Mouse (Mus musculus) gastrocnemius, postnatal 36 days (tissue): Measurements from ENCODE around the gene Nkx2-5. TPM values are rescaled to one million over a fixed set of nuclear protein-coding genes. Genes with fewer than 3 reads are reported as not detected.

Experiments
- DNase-seq, 2 experiments: peaks; one replicate each; pipeline ENCODE4 v3.0.0; 2022
- intact Hi-C: fragments of 180-260 bp; cut with DNase I; formaldehyde crosslinking; loops from one replicate; pipeline ENCODE4 v1.15.1; 2025
- total RNA-seq, 2 experiments: library from RNA; stranded (reverse); gene quantifications; 2 replicates each; pipeline ENCODE4 v1.2.3; 2021

Nkx2-5 gene
- total RNA-seq, 2 experiments from 2014 or later: not detected

DNA sequence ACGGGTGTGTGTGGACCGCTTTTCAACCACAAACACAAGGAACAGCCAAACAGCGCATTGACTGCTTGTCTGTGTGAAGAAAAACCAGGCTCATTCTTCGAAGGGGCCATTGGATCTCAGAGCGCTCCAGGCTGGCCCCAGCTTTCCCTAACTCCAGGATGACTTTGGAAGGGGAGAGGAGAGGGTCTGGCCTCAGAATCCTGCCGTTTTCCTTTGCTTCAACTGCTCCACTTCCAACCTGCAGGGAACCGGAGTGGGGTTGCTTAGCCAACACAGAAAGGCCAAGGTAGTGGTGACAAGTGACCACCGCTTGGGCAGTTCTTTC is 6.3 kb upstream of the Nkx2-5 start:
- no peak for DNase-seq
- intact Hi-C loops: no loop called here

DNA sequence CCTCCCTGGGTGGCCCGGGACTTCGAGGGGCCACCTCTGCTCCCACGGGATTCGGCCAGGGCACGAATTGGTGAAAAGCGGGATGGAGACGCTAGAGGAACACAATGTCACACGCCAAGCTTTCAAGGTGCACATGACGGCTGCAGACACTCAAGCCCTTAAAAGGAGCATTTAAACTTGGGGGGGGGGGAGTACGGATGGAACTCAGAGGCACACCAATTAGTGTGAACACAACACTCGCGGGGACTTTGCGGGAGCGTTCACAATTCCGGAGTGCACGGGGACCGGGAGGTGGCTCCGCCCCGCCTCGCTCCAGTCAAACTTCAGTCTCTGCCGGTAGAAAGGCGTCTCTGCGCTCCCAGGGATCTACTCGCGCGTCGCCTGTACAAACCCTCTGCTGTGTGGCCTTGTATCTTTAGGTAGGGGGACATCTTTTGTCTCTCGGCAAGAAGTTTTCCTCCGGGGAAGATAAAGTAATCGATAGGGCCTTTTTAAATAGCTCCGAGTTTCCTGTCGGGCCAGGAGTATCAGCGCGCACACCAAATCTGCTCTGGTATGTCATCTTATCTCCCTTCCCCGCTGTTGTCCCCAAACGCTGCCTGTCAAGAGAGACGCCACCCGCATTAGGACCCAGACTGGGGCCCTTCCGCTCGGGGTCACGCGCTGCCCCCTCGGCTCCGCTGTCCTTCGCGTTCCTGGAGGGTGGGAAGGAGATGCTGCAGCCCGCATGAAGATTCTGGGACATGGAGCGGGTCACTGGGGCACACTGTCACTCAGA is 5.7 kb upstream of the Nkx2-5 start:
- no peak for DNase-seq
- intact Hi-C loops: no loop called here

DNA sequence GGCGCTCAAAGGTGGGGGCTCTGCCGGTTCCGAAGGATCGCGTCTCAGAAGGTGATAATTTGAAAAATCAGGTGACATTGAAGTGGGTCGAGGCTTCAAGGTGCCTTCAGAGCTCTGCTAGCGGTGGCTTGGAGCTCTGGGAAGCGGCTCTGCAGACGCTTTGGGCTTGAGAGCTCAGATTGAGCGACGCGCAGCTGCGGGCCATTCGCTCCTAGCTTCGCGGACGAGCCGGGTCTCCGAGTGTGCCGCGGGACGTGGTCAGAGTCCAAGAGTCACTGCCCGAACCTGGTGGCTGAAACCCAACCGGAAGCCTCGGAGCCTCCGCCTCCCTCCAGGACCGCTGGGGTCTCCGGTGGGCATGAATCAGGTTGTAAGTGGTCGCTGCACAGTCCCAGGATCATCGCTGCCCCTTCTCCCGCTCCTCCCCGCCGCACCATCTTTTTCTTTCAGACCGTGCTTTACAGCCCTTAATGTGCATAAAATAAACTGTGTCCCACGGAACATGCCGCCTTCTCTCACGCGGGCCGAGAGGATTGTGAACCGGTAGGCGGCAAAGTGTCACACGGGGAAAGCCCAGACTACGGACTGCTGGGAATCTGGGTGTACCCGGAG is 5.0 kb upstream of the Nkx2-5 start:
- no peak for DNase-seq
- intact Hi-C loops: no loop called here

DNA sequence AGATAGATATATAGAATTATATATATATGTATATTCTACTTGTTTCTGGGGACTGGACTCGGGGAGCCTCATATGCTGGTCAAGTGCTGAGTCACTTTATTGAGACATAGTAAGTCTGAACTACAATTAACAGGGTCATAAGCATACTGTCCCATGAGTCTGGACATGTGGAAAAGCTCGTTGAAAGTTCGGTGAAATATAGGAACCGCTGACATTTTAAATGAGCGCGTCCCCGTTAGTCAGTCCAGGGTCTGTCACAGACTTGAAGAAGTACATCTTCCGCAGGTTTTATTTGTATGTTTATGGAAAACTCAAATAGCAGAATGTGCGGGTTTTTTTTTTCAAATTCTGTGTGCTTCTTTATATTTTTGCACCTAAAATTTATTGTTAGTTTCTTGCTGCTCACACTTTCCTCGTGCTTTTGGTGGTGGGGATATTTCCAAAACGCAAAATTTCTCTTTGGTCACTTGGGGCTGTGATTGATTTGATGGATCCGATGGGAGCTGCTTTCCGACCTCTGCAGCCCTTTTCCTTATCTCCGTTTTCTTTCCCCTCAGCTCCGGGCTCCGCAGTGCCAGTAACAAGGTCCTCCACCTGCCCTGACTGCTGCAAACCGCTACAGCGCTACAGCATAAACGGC is 4.4 kb upstream of the Nkx2-5 start:
- no peak for DNase-seq
- intact Hi-C loops: no loop called here

DNA sequence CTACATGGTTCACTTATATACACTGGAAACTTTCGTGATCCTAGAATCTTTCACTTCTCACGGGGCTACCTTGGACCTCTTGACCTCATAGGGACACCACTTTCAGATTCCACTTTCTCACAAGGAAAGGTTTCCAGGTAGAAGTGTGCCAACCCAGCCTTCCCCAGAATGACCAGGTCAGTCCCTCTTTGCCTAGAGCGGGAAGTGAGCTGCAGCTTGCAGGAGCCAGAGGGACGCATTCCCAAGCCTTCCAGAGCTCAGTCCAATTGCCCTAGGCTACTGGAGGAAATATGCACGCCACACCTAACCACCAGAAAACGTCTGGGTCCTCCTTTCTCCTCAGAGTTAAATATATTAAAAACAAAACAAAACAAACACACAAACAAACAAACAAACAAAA is 3.4 kb upstream of the Nkx2-5 start:
- no peak for DNase-seq
- intact Hi-C loops: no loop called here

DNA sequence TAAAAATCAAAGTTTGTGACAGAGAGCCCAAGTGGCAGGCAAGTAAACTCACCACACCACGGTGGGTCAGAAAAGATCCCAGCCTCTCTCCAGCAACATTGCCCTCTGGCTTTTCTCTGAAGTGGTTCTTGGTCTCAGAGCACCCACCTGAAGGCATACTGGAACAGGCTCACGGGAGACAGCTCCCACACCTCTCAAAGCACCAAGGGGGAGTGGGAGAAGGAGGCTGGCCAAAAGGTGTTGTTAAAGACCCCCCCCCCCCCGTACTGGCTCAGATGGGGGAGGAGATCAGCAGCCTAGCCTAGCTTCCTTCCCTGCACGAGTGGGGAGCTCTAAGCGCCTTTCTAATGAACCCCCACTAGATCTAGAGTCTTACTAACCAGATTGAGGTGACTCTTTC is 3.0 kb upstream of the Nkx2-5 start:
- no peak for DNase-seq
- intact Hi-C loops: no loop called here

DNA sequence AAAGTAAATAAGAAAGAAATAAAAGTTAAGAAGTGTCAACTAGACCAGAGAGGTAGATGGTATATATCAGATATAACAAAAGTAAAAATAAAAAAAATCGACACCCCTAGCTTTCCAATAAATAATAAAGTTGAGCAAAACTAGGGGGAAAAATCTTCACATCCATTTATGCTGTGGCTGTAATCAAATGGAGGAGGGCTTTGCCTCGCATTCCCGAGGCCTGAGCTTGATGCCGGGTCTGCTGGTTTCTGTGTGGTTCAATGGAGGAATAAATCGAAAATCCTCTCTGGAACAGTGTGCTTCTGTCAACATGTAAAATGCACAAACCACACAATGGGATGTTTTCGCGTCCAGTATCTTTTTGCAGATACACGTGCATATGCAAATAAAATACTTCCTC is 1.6 kb upstream of the Nkx2-5 start:
- no peak for DNase-seq
- intact Hi-C loops: no loop called here

DNA sequence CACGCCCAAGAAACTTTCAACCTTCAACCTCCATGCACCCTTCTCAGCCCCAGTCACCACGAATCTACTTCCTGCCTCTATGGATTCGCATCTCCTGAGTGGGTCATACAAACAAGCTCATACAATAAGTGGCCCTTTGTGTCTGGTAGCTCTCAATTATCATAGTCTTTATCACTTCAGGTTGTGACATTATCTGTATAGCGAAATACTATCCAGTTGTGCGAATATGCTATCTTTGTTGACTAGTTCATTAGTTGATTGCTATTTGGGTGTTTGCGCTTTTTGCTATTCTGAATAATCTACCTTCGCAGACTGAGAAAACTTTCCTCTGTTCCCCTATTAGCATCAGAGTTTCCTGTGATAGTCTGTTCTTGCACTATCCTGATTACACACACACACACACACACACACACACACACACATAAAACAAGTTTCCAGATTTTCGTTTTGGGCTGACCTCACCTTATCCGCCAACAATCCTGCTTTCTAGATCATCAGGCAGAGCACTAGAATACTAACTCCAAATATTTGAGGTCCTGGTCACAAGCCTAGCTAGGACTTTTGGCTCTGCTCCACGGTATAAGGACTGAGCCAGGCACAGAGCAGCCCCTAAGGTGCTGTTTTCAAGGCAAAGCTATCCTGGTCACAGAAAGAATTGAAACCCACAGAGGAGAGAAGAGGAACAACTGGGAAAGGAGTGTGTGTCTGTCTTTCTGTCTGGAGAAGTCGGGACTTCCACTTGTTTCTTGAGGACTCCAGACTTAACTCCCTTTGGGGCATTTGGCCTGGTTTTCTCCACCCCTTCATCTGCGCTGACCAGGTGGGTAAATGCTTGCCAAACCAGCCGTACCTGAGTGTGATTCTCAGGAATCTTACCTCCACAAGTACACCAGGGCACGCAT is 591 bp upstream of the Nkx2-5 start:
- DNase-seq: no peak
- intact Hi-C loops: no loop called here

DNA sequence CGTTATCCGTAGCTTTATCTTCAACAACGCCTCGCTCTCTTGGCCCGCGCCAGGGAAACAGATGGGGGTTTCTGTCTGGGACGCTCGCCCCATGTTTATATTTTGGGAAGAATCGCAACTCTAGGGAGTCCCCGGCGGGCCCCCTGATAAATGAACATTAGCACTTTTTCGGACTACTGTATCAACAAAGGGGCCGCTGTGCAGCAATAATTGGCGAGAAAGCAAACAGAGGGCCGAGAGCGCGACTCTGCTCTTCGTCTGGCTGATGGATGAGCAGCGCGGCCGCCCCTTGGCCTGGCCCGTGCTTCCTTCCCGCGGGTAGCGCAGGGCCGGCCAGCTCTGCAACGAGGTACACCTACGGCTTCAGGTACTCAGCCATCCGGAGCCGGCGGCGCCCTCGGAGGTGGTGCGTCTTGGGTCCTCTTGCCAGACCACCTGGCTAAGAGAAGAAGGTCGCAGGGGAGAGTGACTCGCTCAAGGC is 398 bp downstream of the Nkx2-5 start:
- no peak for DNase-seq
- intact Hi-C loops: no loop called here

DNA sequence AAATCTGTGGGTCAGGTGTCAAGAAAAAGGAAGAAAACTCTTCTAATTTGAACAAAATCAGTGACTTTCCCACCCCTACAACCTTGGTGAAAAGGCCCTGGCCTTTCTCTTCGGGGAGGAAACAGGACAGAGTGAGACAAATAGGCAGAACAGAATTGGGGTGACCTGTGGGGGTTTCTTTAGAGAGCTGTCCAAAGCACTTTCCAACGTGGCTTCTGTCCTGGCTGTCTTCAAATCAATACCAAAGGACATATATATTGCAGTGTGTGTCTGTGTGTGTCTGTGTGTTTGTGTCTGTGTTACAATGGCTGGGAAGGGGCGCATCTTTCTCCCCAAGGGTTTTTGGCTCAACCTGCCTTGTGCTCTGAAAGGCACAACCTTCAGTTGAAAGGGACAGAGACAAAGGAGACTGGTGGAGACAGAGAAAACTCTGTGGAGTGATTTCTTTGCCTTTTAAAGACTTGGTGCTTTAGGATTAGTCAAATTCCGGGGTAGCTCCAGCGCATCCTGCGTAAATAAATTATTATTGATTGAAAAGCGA is 1.0 kb downstream of the Nkx2-5 start:
- DNase-seq: no peak
- intact Hi-C loops: no loop called here

DNA sequence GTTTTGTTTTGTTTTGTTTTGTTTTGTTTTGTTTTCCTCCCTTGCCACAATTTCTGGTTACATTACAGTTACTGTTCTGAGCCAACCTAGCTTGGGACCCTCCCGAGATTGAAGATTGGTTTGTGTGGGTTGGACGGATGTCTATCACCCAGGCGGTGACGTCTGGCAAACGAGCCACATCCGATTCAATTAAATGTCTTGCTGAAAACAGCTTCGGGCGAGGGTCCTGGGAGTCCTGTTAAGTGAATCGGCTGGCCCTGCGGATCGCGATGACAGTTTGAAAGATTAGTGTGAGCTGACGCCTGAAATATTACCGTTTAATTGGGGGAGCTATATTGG is 1.6 kb downstream of the Nkx2-5 start:
- intact Hi-C loops: no loop called here
- no peak for DNase-seq

DNA sequence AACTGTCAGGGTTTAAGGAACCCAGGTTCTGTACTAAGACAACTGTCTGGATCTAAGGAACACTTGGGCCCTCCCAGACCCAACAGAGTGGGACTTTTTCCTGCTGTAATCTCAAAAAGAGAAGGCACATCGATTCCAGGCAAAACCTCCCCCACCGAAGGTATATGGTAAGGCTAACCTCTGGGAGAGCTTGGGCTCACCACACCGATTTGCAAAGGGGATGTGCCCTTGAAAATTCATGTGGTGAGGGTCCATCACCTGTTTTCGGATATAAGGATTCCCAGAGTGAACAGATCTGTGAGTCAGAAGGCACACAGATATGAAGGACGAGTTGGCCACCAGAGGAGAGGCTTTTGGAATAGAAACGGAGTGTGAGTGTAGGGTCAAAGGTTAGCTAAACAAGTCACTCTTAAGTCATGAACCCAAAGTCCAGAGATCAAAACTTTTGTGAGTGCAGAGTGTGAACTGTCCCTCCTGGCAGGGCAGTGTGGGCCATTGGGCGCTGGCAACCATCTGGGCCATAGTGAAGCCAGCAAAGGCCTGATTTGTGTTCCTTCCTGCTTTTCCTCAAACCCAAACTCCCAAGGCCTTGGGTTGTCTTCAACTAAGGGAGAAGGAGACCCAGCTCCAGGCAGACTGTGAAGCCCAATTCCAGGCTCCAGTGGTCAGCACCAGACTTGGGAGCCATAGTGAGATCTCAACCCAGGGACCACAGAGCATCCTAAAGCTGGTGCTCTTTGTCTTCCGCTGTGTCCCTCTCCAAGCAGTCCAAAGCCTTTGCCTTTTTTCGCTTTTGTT is 2.2 kb downstream of the Nkx2-5 start:
- DNase-seq: no peak

DNA sequence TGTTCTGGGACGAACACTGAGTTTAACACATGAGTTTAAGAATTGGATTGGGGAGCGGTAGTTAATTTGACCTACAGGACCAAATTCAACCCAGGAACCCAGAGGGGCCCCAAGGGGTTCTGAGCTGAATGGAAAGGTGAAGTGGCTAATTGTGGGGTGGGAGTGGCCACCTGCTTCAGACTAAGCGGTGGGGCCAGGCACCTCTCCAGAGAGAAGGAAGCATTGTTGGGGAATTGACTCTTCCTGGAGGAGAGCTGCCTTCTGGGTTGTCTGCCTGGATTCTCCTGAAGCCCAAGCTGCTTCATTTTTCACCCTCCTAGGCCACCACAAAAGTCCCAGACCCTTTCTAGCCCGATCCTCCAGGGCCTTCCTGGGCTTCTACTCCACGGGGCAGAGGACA is 2.8 kb downstream of the Nkx2-5 start:
- intact Hi-C loops: no loop called here
- DNase-seq: no peak

More for the DNA sequence above, 2.2 kb downstream of the Nkx2-5 start:
- intact Hi-C loops: no loop called here

DNA sequence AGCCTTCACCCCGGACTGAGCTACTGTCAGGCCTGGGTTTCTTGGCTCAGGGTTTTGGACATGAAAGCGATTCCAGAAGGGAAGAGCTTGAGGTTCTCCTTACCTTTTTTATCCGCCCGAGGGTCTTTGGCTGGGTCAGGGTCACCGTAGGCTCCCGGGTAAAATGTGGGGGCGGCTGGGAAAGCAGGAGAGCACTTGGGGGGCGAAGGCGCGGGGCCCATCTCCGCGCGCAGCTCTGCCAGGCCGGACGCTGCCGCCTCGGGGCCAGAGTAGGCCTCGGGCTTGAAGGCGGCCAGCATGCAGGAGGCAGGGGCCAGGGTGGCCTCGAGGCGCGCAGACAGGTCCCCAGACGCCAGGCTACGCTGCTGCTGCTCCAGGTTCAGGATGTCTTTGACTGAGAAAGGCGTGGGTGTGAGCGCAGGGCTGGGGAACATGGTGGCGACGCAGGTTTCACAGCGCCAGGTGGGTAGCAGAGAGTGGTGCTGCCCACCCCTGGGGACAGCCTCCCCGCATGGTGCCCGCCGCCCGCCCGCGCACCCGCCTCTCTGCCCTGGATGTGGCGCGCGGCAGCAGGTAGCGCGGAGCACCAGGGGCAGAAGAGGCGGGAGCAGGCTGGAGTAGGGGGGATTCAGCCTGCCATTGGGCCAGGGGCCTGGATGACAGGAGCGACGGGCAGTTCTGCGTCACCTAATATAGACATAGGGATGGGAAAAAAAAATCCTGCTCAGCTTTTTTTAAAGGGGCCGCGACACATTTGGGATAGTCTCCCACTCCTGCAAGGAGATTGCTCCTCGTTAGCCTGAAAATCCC is 3.7 kb downstream of the Nkx2-5 start:
- intact Hi-C loops: no loop called here
- no peak for DNase-seq

DNA sequence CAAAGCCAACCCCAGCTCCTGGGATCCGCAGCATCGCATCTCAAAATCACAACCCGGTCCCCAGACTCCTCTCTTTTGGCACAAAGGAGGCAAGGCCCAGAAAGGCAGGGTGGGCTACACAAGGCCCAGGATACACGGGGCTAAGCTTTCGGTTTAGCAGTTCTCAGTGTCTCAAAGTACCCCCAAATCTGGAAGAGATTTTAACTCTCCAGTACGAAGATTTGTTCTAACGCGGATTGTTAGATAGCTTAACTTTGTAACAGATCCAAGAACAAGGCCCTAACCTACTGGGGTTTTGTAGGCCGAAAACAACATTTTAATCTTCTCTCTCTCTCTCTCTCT is 4.4 kb downstream of the Nkx2-5 start:
- intact Hi-C loops: no loop called here
- no peak for DNase-seq

DNA sequence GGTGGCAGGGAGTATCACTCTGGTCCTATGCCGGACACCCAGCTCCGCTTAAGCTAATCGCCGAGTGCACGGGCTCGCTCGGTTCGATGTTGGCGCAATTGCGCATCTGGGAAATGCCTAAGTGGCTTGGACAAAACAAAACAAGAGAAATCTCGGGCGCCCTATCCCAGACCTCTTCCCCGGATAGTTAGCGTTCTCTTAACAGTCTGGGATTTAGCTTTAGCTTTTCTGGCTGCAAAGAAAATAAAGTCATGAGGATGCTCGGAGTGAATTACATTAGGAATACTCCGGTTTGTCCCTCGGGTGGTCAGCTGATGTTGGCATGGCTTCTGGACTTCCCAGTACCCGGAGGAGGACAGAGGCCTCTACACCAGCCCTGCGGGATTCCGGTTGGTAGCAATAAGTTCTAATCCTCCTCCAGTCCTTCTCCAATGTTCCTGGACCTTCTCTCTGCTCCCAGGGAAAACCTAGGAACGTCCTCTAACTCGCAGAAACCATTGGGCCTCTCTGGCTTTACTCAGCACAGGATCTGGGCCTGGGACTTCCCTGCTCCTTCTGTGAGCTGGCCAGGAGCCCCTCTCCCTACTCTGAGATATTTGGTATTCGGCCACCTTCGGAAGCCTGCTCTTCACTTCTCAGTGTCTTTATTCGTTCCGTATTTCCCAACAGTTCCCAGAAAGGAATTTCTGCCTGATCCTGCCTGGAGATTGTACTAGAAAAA is 4.9 kb downstream of the Nkx2-5 start:
- DNase-seq: no peak
- intact Hi-C loops: no loop called here

DNA sequence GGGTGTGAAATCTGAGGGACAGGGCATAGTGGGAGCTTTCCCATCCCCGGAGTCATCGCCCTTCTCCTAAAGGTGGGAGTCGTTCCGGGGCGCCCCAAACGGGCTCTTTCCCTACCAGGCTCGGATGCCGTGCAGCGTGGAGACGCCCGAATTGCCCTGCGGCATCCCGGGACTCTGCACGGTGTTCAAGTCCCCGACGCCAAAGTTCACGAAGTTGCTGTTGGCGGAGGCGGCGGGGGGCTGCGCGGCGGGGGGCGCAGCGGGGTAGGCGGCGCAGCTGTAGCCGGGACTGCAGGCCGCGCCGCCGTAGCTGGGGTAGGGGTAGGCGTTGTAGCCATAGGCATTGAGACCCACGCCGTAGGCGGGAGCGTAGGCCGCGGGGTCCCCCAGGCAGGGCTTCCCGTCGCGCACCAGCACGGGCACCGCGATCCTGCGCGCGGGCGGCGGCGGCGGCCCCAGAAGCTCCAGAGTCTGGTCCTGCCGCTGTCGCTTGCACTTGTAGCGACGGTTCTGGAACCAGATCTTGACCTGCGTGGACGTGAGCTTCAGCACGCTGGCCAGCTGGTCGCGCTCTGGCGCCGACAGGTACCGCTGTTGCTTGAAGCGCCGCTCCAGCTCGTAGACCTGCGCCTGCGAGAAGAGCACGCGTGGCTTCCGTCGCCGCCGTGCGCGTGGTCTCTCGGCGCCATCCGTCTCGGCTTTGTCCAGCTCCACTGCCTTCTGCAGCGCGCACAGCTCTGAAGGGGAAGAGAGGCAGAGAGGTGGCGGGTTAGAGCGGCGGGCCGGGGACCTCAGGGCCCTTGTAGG is 5.7 kb downstream of the Nkx2-5 start:
- intact Hi-C loops: no loop called here
- DNase-seq: no peak
